In genomic region chr17:12317954-12318651, GRCm38 (mm10) we compare ENCODE assay signal across 8 mouse cellular contexts. TPM values are rescaled to one million over a fixed set of nuclear protein-coding genes. Genes with fewer than 3 reads are reported as not detected.
DNase-seq lines count a peak whose midpoint lies in the region; ATAC-seq and TF ChIP-seq lines count a peak whose summit lies in the region.

No protein-coding gene starts in this region.

- no peak for TF ChIP-seq EP300 in liver, embryonic 14.5 days (IDR thresholded peaks at IDR 0.05; ENCODE audit: low read depth)

- TF ChIP-seq POLR2A in spleen, adult 2 months (IDR thresholded peaks at IDR 0.05; ENCODE audit: low read depth, low read length): no peak

- peak overlapping the region; percentile 92 for H3K4me3 ChIP-seq in spleen, adult 2 months (ENCODE audit: extremely low read depth, insufficient read depth, insufficient read length)
- H3K4me3 ChIP-seq in forebrain, postnatal 0 days (ENCODE audit: low read depth, low read length): peak overlapping the region; percentile 95
- H3K4me3 ChIP-seq in liver, embryonic 14.5 days (ENCODE audit: insufficient read depth in 1 of 2, low read depth in 2 of 2, low read length in 2 of 2): peak overlapping the region; percentile 83 to 86
- peak overlapping the region; percentile 100 for H3K4me3 ChIP-seq in stomach, embryonic 15.5 days (replicated peaks)

- peak overlapping the region; percentile 75 for H3K4me2 ChIP-seq in forebrain, postnatal 0 days (ENCODE audit: low read depth)
- peak overlapping the region; percentile 87 for H3K4me2 ChIP-seq in liver, embryonic 14.5 days (ENCODE audit: low read depth)
- H3K4me2 ChIP-seq in stomach, embryonic 15.5 days: peak overlapping the region; percentile 65

- WGBS in spleen, adult 2 months: under 1% methylated on average over 59 of the region's 59 CpGs
- under 1% methylated on average over 59 of the region's 59 CpGs for WGBS in forebrain, postnatal 0 days
- under 1% methylated on average over 55 of the region's 59 CpGs for WGBS in liver, embryonic 14.5 days (ENCODE audit: insufficient replicate concordance)
- WGBS in stomach, embryonic 15.5 days: under 1% methylated on average over 59 of the region's 59 CpGs

- peak; percentile 44 for DNase-seq in cerebellum, adult 9-10 months
- no peak for DNase-seq in cerebellum, adult 18-20 months
- no peak for DNase-seq in spleen, adult 2 months (ENCODE audit: low read depth in 1 of 2, low spot score in 2 of 2)
- no peak for DNase-seq in spleen, adult 12 weeks (ENCODE audit: low spot score)
- peak; percentile 67 for DNase-seq in forebrain, postnatal 0 days
- DNase-seq in liver, embryonic 14.5 days (ENCODE audit: low read depth in 3 of 3, low spot score in 3 of 3): peak in 1 of 3 experiments; percentile 16
- DNase-seq in gastrocnemius, postnatal 36 days: no peak

- H3K27me3 ChIP-seq in spleen, adult 2 months (ENCODE audit: control insufficient read depth, insufficient read depth, low read length): no peaks in the 10 kb centered on the region
- H3K27me3 ChIP-seq in forebrain, postnatal 0 days (ENCODE audit: insufficient read depth, low read length): no peaks in the 10 kb centered on the region
- no peaks in the 10 kb centered on the region for H3K27me3 ChIP-seq in liver, embryonic 14.5 days (ENCODE audit: control insufficient read depth, insufficient read depth, low read length)
- H3K27me3 ChIP-seq in stomach, embryonic 15.5 days (replicated peaks): no peaks in the 10 kb centered on the region

- peak overlapping the region; percentile 92 for H3K9ac ChIP-seq in forebrain, postnatal 0 days
- peak overlapping the region; percentile 83 for H3K9ac ChIP-seq in liver, embryonic 14.5 days (replicated peaks)
- H3K9ac ChIP-seq in stomach, embryonic 15.5 days: peak overlapping the region; percentile 88

- peak; percentile 72 for ATAC-seq in forebrain, postnatal 0 days
- ATAC-seq in liver, embryonic 14.5 days (ENCODE audit: insufficient read depth): peak; percentile 69
- ATAC-seq in stomach, embryonic 15.5 days (ENCODE audit: insufficient read depth, low FRiP score, low read depth): peak; percentile 69

- no peak for TF ChIP-seq CTCF in spleen, adult 2 months (IDR thresholded peaks at IDR 0.05; ENCODE audit: extremely low read depth, insufficient read depth, insufficient read length, insufficient replicate concordance)
- no peak; the same call in 1 of the 2 replicates for TF ChIP-seq CTCF in forebrain, postnatal 0 days (IDR thresholded peaks at IDR 0.05; ENCODE audit: low read depth)
- TF ChIP-seq CTCF in liver, embryonic 14.5 days (IDR thresholded peaks at IDR 0.05; ENCODE audit: low read depth): no peak

- intact Hi-C loops in gastrocnemius, postnatal 36 days (cut with DNase I): loop anchor here (5.0 kb wide), 1 partner anchor 49 kb away; no protein-coding TSS in a partner anchor

- peaks cover 5% of the 10 kb centered on the region; the same call in 1 of the 2 replicates for H3K4me1 ChIP-seq in spleen, adult 2 months (ENCODE audit: control insufficient read depth, insufficient read depth, insufficient read length)
- H3K4me1 ChIP-seq in forebrain, postnatal 0 days (ENCODE audit: insufficient read depth): peaks cover 7% of the 10 kb centered on the region; the same call in 1 of the 2 replicates
- peaks cover 3 to 10% of the 10 kb centered on the region in 2 experiments for H3K4me1 ChIP-seq in liver, embryonic 14.5 days (replicated peaks; ENCODE audit: control insufficient read depth in 2 of 2, insufficient read depth in 2 of 2, low read length in 1 of 2)
- peaks cover 16% of the 10 kb centered on the region for H3K4me1 ChIP-seq in stomach, embryonic 15.5 days

- H3K9me3 ChIP-seq in forebrain, postnatal 0 days (ENCODE audit: low read length): no peaks in the 10 kb centered on the region
- no peaks in the 10 kb centered on the region for H3K9me3 ChIP-seq in liver, embryonic 14.5 days (ENCODE audit: control insufficient read depth, low read length)
- no peaks in the 10 kb centered on the region for H3K9me3 ChIP-seq in stomach, embryonic 15.5 days

- no peaks in the 10 kb centered on the region for H3K36me3 ChIP-seq in spleen, adult 2 months (ENCODE audit: control insufficient read depth, insufficient read depth, low read length)
- H3K36me3 ChIP-seq in forebrain, postnatal 0 days (ENCODE audit: insufficient read depth): no peaks in the 10 kb centered on the region
- H3K36me3 ChIP-seq in liver, embryonic 14.5 days (replicated peaks; ENCODE audit: control insufficient read depth, insufficient read depth, low read depth): no peaks in the 10 kb centered on the region
- no peaks in the 10 kb centered on the region for H3K36me3 ChIP-seq in stomach, embryonic 15.5 days

- H3K27ac ChIP-seq in spleen, adult 2 months (ENCODE audit: insufficient read depth, low read length): peak overlapping the region; percentile 54
- H3K27ac ChIP-seq in forebrain, postnatal 0 days (ENCODE audit: low read depth, low read length): peak overlapping the region; percentile 98
- no peak overlapping the region for H3K27ac ChIP-seq in liver, embryonic 14.5 days
- H3K27ac ChIP-seq in stomach, embryonic 15.5 days: peak overlapping the region; percentile 97

RNA-seq across cellular contexts. Expression of gene Map3k4, which starts 0.5 kb away (rescaled TPM):
- polyA plus RNA-seq in spleen, adult 2 months (2012; rRNA removed): 18.4 and 35.1 TPM in 2 replicates
- total RNA-seq in forebrain, postnatal 0 days (2014; rRNA removed): 28.9 and 35.3 TPM in 2 replicates
- 27.4 and 35.1 TPM in 2 replicates for polyA plus RNA-seq in forebrain, postnatal 0 days (2015; fragmentation: Nextera tagmentation; extraction: Ambion mirVana)
- 2.8 and 5.0 TPM in 2 replicates for polyA plus RNA-seq in liver, embryonic 14.5 days (2012; rRNA removed)
- 9.6 and 11.8 TPM in 2 replicates for polyA plus RNA-seq in liver, embryonic 14.5 days (2014; fragmentation: Nextera tagmentation; extraction: Ambion mirVana)
- 55.9 and 56.3 TPM in 2 replicates for polyA plus RNA-seq in stomach, embryonic 15.5 days (2015; fragmentation: Nextera tagmentation; extraction: Ambion mirVana)
- 10 to 100 TPM; 25.0 to 27.0 TPM for total RNA-seq in gastrocnemius, postnatal 36 days (2021)

Comparison
In these comparisons a context has a peak if more than half of its experiments do, and no peak if none do; other contexts are left out.
1. DNase-seq: peak in cerebellum, adult 9-10 months (single experiment) and forebrain, postnatal 0 days (single experiment); none in cerebellum, adult 18-20 months (0 of 2), spleen, adult 2 months (0 of 2), spleen, adult 12 weeks (single experiment) and gastrocnemius, postnatal 36 days (0 of 2).
2. Peak in every context shown above with its lines, with median percentiles within 50 percentile points of each other: H3K4me3 ChIP-seq, ATAC-seq, H3K4me2 ChIP-seq and H3K9ac ChIP-seq.